Mouse (Mus musculus) heart, embryonic 11.5 days (tissue): ENCODE measurements at regions not wholly inside any gene's neighbourhood (a gene's known extent, or its start where the extent isn't known, plus 50 kb on each side); places are given as distances from the start of the nearest gene placed in this dataset.

Experiments used
- ATAC-seq: fragments of 200-750 bp; cut with Nextera tagmentation; replicated peaks from 2 replicates; pipeline ENCODE4 v1.8.0; 2017; ENCODE audit warnings: moderate library complexity; ENCODE audit not compliant: insufficient number of reproducible peaks, low FRiP score, low TSS enrichment
- H3K27ac ChIP-seq: fragments of 300-500 bp; sonication (generic); 2 replicates; pipeline ENCODE4 v1.5.1; 2014; ENCODE audit warnings: mild to moderate bottlenecking, low read depth, low read length
- H3K27me3 ChIP-seq: fragments of 300-500 bp; sonication (generic); 2 replicates; pipeline ENCODE4 v1.6.1; 2014; ENCODE audit warnings: mild to moderate bottlenecking, low read length, mixed read lengths; ENCODE audit not compliant: control insufficient read depth, insufficient read depth
- H3K36me3 ChIP-seq: fragments of 300-500 bp; sonication (generic); 2 replicates; pipeline ENCODE4 v1.6.1; 2014; ENCODE audit warnings: mild to moderate bottlenecking, low read length, moderate library complexity, mixed read lengths; ENCODE audit not compliant: control insufficient read depth, insufficient read depth
- H3K4me1 ChIP-seq: fragments of 300-500 bp; sonication (generic); 2 replicates; pipeline ENCODE4 v1.6.1; 2014; ENCODE audit warnings: low read length; ENCODE audit not compliant: control insufficient read depth, insufficient read depth
- H3K4me2 ChIP-seq: fragments of 300-500 bp; sonication (generic); 2 replicates; pipeline ENCODE4 v1.6.1; 2014; ENCODE audit warnings: mild to moderate bottlenecking, moderate library complexity
- H3K4me3 ChIP-seq: fragments of 300-500 bp; sonication (generic); 2 replicates; pipeline ENCODE4 v1.5.1; 2014; ENCODE audit warnings: low read depth, low read length
- H3K9ac ChIP-seq: fragments of 300-500 bp; sonication (generic); 2 replicates; pipeline ENCODE4 v1.6.1; 2014; ENCODE audit warnings: mild to moderate bottlenecking, low read depth, low read length, moderate library complexity
- H3K9me3 ChIP-seq: fragments of 300-500 bp; sonication (generic); replicated peaks from 2 replicates; pipeline ENCODE4 v1.6.1; 2016; ENCODE audit warnings: low read length; ENCODE audit not compliant: control insufficient read depth
- WGBS: fragments of 180-500 bp; shearing (Covaris S2); extraction: QIAGEN DNeasy Blood & Tissue Kit; methylation state at CpG from one replicate; pipeline ENCODE4 v1.1.7; 2014; ENCODE audit not compliant: insufficient replicate concordance; 5-methylcytosine and 5-hydroxymethylcytosine counted together

DNA sequence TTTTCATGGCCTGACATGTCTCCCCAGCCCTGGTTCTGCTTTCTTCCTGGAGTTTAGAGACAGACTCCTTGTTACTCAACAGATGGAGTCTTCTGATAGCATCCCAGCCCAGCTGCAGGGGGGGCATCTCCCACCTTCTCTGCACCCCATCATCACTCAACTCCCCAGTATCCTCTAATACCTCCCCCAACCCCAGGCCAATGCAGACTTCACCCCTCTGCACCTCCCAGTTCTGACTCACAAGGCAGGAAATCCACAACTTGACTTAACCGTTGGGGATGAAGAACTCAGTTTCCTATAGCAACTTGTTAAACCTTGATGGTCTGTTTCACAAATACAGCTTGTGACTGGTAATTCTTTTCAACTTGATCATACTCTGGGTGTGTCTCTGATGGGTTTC is 73.7 kb upstream of the Rreb1 start:
- Histone ChIP-seq H3K4me2 (no peak overlapping the region), H3K4me1 (no peaks in the 10 kb centered on the region), H3K27ac (no peak overlapping the region), H3K9me3 (no peaks in the 10 kb centered on the region), H3K27me3 (no peaks in the 10 kb centered on the region; the same call in 1 of the 2 replicates), H3K9ac (no peak overlapping the region), H3K36me3 (no peaks in the 10 kb centered on the region), H3K4me3 (no peak overlapping the region)
- no peak for ATAC-seq
- WGBS, result 42% methylated on average over 1 of the region's 1 CpGs

DNA sequence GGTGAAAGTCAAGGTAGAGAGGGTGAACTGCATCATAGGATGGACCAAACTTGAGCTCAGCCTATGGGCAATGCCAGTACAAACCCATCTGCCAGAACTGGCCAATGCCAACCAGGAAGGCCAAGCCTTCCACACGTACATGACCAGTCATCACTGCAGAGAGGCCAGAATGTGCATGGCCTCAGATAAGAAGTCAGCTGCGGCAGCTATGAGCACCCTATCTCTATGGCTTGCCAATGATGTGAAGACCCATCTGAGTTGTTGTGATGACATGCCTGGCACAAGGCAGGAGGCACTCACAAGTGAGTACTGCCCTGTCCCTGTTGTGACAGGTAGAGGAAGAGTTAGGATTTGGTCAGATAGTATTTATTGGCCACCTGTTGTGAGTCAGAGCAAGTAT is 72.7 kb upstream of the Rreb1 start:
- Histone ChIP-seq H3K4me1 (peaks cover 2% of the 10 kb centered on the region; the same call in 1 of the 2 replicates), H3K4me3 (no peak overlapping the region), H3K4me2 (no peak overlapping the region), H3K9me3 (no peaks in the 10 kb centered on the region), H3K27ac (no peak overlapping the region), H3K36me3 (no peaks in the 10 kb centered on the region), H3K27me3 (no peaks in the 10 kb centered on the region; the same call in 1 of the 2 replicates), H3K9ac (no peak overlapping the region)
- 52% methylated on average over 2 of the region's 2 CpGs for WGBS
- no peak for ATAC-seq

DNA sequence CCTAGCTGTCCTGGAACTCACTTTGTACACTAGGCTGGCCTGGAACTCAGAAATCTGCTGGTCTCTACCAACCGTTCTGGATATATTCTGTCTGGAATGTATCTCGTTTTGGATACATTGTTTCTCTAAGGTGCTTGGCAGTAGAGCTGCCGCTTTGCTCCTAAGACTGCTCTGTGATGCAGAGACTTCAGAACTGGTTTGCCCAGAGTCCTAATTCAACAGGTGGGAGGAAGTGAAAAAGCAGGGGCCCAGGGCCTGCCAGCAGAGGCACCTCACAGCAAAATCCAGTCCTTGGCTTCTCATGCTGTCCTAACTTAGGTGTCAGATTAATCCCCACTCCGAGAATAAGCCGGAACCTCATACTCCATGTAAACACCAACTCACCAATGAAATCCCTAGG is 67.3 kb upstream of the Rreb1 start:
- Histone ChIP-seq H3K9me3 (no peaks in the 10 kb centered on the region), H3K4me2 (no peak overlapping the region), H3K4me3 (no peak overlapping the region), H3K9ac (no peak overlapping the region), H3K27ac (no peak overlapping the region), H3K4me1 (peaks cover 2% of the 10 kb centered on the region; the same call in 1 of the 2 replicates), H3K36me3 (no peaks in the 10 kb centered on the region), H3K27me3 (no peaks in the 10 kb centered on the region)
- WGBS, result 80% methylated on average over 5 of the region's 5 CpGs
- ATAC-seq, result no peak

DNA sequence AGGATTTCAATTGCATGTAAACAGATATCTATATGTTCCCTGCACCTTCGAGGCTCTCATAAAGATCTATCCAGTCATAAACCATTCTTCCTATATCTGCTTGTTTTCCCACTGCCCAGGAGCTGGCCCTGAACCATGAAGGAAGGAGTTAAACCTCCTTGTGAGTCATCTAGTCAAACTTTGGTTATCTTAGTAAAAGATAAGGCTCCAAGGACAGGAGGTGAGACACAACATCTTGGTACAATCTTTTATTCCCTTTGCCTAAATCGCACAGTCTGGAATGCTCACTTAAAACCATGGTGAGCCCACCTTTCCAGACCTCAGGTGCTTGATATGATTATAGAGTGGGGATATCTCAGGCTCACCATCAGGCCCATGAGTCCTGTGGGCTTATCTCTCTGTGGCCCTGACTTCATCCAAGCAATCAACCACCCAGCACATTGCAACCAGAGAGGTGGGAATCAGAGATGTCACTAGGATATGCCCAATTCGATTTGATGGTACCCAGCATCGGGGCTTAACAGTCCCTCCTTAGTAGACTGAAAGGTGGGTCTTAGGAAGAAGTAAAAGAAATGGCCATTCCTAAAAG is 65.2 kb upstream of the Rreb1 start:
- WGBS, result 61% methylated on average over 4 of the region's 4 CpGs

DNA sequence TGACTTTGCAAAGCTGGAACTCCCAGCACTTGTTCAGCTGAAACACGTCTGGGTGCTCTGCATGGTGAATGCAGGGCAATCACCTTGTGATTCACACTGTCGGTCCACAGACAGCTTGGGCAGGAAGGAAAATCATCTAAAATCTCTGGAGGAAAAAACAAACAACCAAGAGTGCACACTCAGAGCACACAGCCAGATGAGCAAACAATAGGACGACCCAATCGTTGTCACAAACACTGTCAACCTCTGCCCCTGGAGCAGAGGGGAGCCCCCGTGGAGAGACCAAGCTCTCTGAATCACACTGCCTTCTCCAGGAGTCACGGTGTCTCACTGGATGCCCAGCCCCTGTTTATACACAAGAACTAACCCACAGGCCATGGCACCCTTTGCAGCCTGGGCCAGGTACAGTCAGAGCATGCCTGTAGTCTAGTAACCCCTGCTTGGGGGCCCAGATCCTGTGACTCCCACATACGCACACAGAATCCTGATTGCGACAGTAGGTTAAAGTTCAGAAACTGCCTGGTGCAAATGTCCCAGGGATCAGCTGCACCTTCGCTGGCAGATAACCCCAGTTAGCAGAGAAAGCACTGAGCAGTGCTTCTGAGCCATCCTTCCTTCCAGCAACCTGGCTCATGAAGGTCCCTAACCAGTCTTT is 63.0 kb upstream of the Rreb1 start:
- H3K27ac ChIP-seq, result no peak overlapping the region
- H3K27me3 ChIP-seq, result no peaks in the 10 kb centered on the region
- no peak overlapping the region for H3K4me3 ChIP-seq
- WGBS, result 45% methylated on average over 9 of the region's 9 CpGs
- no peaks in the 10 kb centered on the region for H3K36me3 ChIP-seq
- no peak overlapping the region for H3K4me2 ChIP-seq
- no peak for ATAC-seq
- H3K9me3 ChIP-seq, result no peaks in the 10 kb centered on the region
- peaks cover 2% of the 10 kb centered on the region; the same call in 1 of the 2 replicates for H3K4me1 ChIP-seq
- no peak overlapping the region; the same call in 1 of the 2 replicates for H3K9ac ChIP-seq

More for the DNA sequence above, 65.2 kb upstream of the Rreb1 start:
- ATAC-seq, result no peak
- Histone ChIP-seq H3K27me3 (no peaks in the 10 kb centered on the region), H3K9ac (no peak overlapping the region), H3K4me2 (no peak overlapping the region), H3K4me3 (no peak overlapping the region), H3K4me1 (peaks cover 2% of the 10 kb centered on the region; the same call in 1 of the 2 replicates), H3K36me3 (no peaks in the 10 kb centered on the region), H3K27ac (no peak overlapping the region), H3K9me3 (no peaks in the 10 kb centered on the region)

DNA sequence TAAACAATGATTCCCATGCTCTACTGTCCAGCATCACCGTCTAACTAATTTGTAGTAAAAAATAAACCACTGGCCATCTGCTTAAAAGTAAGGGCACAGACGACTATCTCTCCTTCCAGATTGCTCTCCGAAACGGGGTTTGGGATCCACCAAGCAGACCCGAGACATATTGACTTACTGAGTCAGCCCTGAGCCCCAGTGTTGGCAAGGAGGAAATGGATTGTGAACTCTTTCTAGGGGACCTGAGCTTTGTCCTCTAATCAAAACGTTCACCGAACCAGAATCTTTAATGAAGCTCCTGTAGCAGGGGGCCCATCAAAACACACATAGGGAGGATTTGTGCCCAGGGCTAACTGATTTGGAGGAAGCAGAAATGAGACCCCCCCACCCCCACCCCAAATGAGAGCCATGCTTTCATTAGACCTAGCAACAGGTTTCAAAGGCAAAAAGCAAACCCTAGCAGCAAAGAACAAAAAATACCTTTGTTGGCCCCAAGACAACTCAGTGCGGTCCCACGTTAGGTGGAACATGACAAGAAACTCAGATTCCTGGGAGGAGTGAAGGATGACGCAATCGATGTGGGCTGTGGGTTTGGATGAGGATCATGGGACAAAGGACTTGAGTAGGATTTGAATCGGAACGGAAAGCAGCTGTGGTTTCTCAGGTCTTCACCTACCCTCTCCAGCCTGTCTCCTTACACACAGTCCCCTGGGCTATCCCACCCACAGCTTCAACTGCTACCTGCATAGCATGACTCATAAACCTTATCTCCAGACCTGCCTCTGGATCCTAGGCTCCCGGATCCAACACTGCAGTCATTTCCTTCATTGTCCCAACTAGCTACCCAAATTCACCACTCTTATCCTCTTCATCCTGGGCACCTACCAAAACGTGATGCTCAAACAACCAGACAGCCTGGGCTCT is 62.2 kb upstream of the Rreb1 start:
- no peaks in the 10 kb centered on the region for H3K36me3 ChIP-seq
- no peaks in the 10 kb centered on the region for H3K4me1 ChIP-seq
- H3K27ac ChIP-seq, result no peak overlapping the region
- no peak overlapping the region for H3K4me3 ChIP-seq
- H3K4me2 ChIP-seq, result no peak overlapping the region
- H3K27me3 ChIP-seq, result no peaks in the 10 kb centered on the region
- no peak overlapping the region for H3K9ac ChIP-seq
- no peak for ATAC-seq
- H3K9me3 ChIP-seq, result no peaks in the 10 kb centered on the region
- 69% methylated on average over 15 of the region's 15 CpGs for WGBS

DNA sequence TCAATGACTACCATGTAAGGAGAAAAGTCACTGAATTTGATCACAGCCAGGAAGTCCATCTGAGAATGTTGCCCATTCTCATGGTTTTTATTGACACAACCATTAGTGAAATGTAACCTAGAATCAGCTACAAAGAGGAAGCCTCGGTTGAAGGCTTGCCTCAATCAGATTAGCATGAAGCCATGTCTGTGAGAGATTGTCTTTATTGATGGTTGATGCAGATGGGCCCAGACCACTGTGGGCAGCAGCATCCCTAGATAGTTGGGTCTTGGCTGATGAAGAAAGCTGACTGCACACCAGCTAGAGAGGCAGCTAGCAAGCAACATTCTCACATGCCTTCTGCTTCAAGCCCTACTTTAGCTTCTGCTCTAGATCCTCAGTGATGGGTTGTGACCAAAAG is 60.4 kb upstream of the Rreb1 start:
- Histone ChIP-seq H3K27ac (no peak overlapping the region), H3K27me3 (no peaks in the 10 kb centered on the region), H3K9ac (no peak overlapping the region), H3K4me3 (no peak overlapping the region), H3K4me1 (no peaks in the 10 kb centered on the region), H3K4me2 (no peak overlapping the region), H3K36me3 (no peaks in the 10 kb centered on the region), H3K9me3 (no peaks in the 10 kb centered on the region)
- no peak for ATAC-seq
- 61% methylated on average over 1 of the region's 1 CpGs for WGBS

DNA sequence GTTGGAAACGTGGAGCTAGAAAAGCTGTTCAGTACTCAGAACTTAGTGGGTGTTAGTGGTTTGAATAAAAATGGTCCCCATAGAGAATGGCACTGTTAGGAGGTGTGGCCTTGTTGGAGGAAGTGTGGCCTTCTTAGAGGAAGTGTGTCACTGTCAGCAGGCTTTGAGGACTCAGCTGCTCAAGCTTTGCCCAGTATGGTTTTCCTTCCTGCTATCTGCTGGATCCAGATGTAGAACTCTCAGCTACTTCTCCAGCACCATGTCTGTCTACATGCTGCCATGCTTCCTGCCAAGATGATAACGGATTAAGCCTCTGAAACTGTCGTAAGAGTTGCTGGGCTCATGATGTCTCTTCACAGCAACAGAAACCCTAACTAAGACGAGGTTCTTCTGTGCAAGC is 59.8 kb upstream of the Rreb1 start:
- no peak for ATAC-seq

More for the DNA sequence above, 59.8 kb upstream of the Rreb1 start:
- Histone ChIP-seq H3K4me2 (no peak overlapping the region), H3K36me3 (no peaks in the 10 kb centered on the region), H3K4me3 (no peak overlapping the region), H3K9me3 (no peaks in the 10 kb centered on the region), H3K4me1 (no peaks in the 10 kb centered on the region), H3K27ac (no peak overlapping the region), H3K9ac (no peak overlapping the region), H3K27me3 (no peaks in the 10 kb centered on the region)
- 59% methylated on average over 4 of the region's 4 CpGs for WGBS
